Mouse (Mus musculus) midbrain, embryonic 15.5 days (tissue): Measurements from ENCODE around the gene B4galt3. TPM values are rescaled to one million over a fixed set of nuclear protein-coding genes. Genes with fewer than 3 reads are reported as not detected.

Experiments used
- ATAC-seq: fragments of 200-750 bp; cut with Nextera tagmentation; replicated peaks from 2 replicates; pipeline ENCODE4 v1.8.0; 2017; ENCODE audit warnings: moderate TSS enrichment
- H3K27ac ChIP-seq: fragments of 300-500 bp; sonication (generic); 2 replicates; pipeline ENCODE4 v1.5.1; 2015; ENCODE audit warnings: mild to moderate bottlenecking, inconsistent platforms
- H3K27me3 ChIP-seq: fragments of 300-500 bp; sonication (generic); replicated peaks from 2 replicates; pipeline ENCODE4 v1.6.1; 2015; ENCODE audit warnings: inconsistent platforms
- H3K36me3 ChIP-seq: fragments of 300-500 bp; sonication (generic); replicated peaks from 2 replicates; pipeline ENCODE4 v1.6.1; 2015; ENCODE audit warnings: inconsistent platforms
- H3K4me1 ChIP-seq: fragments of 300-500 bp; sonication (generic); 2 replicates; pipeline ENCODE4 v1.6.1; 2015; ENCODE audit warnings: inconsistent platforms
- H3K4me2 ChIP-seq: fragments of 300-500 bp; sonication (generic); 2 replicates; pipeline ENCODE4 v1.6.1; 2015; ENCODE audit warnings: inconsistent platforms, mild to moderate bottlenecking, moderate library complexity
- H3K4me3 ChIP-seq: fragments of 300-500 bp; sonication (generic); 2 replicates; pipeline ENCODE4 v1.5.1; 2015; ENCODE audit warnings: mild to moderate bottlenecking, inconsistent platforms
- H3K9ac ChIP-seq: fragments of 300-500 bp; sonication (generic); 2 replicates; pipeline ENCODE4 v1.6.1; 2015; ENCODE audit warnings: mild to moderate bottlenecking, inconsistent platforms
- H3K9me3 ChIP-seq: fragments of 300-500 bp; sonication (generic); 2 replicates; pipeline ENCODE4 v1.6.1; 2016; ENCODE audit warnings: inconsistent platforms
- WGBS: fragments of 180-500 bp; shearing (Covaris S2); methylation state at CpG from one replicate; pipeline ENCODE4 v1.1.7; 2015; ENCODE audit warnings: mixed read lengths; 5-methylcytosine and 5-hydroxymethylcytosine counted together
- polyA plus RNA-seq: library from polyadenylated mRNA; unstranded; fragments of >200 nt; fragmentation: Nextera tagmentation; extraction: Ambion mirVana; gene quantifications from 2 replicates; pipeline ENCODE4 v1.2.1, GENCODE M21; 2015

Gene B4galt3
- polyA plus RNA-seq, 1 experiment from 2014 or later, result 112 TPM

GRCm38 (mm10) chr1:171256937-171257548, 13.1 kb upstream of the B4galt3 start:
- Histone ChIP-seq H3K36me3 (no peaks in the 10 kb centered on the region), H3K4me3 (no peak overlapping the region), H3K9ac (no peak overlapping the region), H3K4me2 (no peak overlapping the region), H3K27ac (no peak overlapping the region), H3K27me3 (no peaks in the 10 kb centered on the region; the same call in 1 of the 2 replicates), H3K9me3 (no peaks in the 10 kb centered on the region), H3K4me1 (peaks cover 11% of the 10 kb centered on the region; the same call in 1 of the 2 replicates)
- 0 out of 2 replicates have a peak, but pooled peaks have one; percentile 22 for ATAC-seq
- 64% methylated on average over 15 of the region's 15 CpGs for WGBS

GRCm38 (mm10) chr1:171257781-171258180, 12.3 kb upstream of the B4galt3 start:
- Histone ChIP-seq H3K4me3 (no peak overlapping the region), H3K36me3 (no peaks in the 10 kb centered on the region), H3K27me3 (no peaks in the 10 kb centered on the region; the same call in 1 of the 2 replicates), H3K4me1 (peaks cover 11% of the 10 kb centered on the region), H3K9ac (no peak overlapping the region), H3K27ac (no peak overlapping the region), H3K9me3 (no peaks in the 10 kb centered on the region), H3K4me2 (no peak overlapping the region)
- WGBS, result 87% methylated on average over 9 of the region's 9 CpGs
- no peak for ATAC-seq

GRCm38 (mm10) chr1:171258921-171259320, 11.2 kb upstream of the B4galt3 start:
- 80% methylated on average over 17 of the region's 17 CpGs for WGBS
- Histone ChIP-seq H3K27me3 (no peaks in the 10 kb centered on the region; the same call in 1 of the 2 replicates), H3K4me2 (no peak overlapping the region), H3K36me3 (no peaks in the 10 kb centered on the region), H3K27ac (no peak overlapping the region), H3K4me1 (peaks cover 16% of the 10 kb centered on the region), H3K9me3 (no peaks in the 10 kb centered on the region), H3K4me3 (no peak overlapping the region), H3K9ac (no peak overlapping the region)
- ATAC-seq, result no peak

- 96% methylated on average over 3 of the region's 3 CpGs for WGBS
These were observed 9.8 kb upstream of the B4galt3 start for GRCm38 (mm10) chr1:171260316-171260715.

GRCm38 (mm10) chr1:171262594-171263130, 7.5 kb upstream of the B4galt3 start:
- Histone ChIP-seq H3K36me3 (no peaks in the 10 kb centered on the region), H3K4me1 (peaks cover 14% of the 10 kb centered on the region), H3K4me3 (peak overlapping the region; percentile 30), H3K9me3 (no peaks in the 10 kb centered on the region), H3K4me2 (peak overlapping the region; percentile 56), H3K27ac (peak overlapping the region; percentile 83), H3K9ac (peak overlapping the region; percentile 39), H3K27me3 (no peaks in the 10 kb centered on the region; the same call in 1 of the 2 replicates)
- peak; percentile 83 for ATAC-seq
- 4% methylated on average over 8 of the region's 8 CpGs for WGBS

More at GRCm38 (mm10) chr1:171260316-171260715, 9.8 kb upstream of the B4galt3 start:
- Histone ChIP-seq H3K27me3 (no peaks in the 10 kb centered on the region; the same call in 1 of the 2 replicates), H3K4me1 (peaks cover 16% of the 10 kb centered on the region), H3K36me3 (no peaks in the 10 kb centered on the region), H3K4me2 (no peak overlapping the region), H3K27ac (no peak overlapping the region), H3K9me3 (no peaks in the 10 kb centered on the region), H3K4me3 (no peak overlapping the region), H3K9ac (no peak overlapping the region)
- no peak for ATAC-seq

GRCm38 (mm10) chr1:171263185-171263611, 6.9 kb upstream of the B4galt3 start:
- H3K27me3 ChIP-seq, result no peaks in the 10 kb centered on the region
- H3K4me1 ChIP-seq, result peaks cover 14% of the 10 kb centered on the region
- H3K27ac ChIP-seq, result peak overlapping the region; percentile 83
- H3K36me3 ChIP-seq, result no peaks in the 10 kb centered on the region
- H3K4me2 ChIP-seq, result peak overlapping the region; percentile 56
- WGBS, result 0% methylated on average over 1 of the region's 2 CpGs
- H3K4me3 ChIP-seq, result peak overlapping the region; percentile 13; the same call in 1 of the 2 replicates
- H3K9me3 ChIP-seq, result no peaks in the 10 kb centered on the region
- H3K9ac ChIP-seq, result no peak overlapping the region; the same call in 1 of the 2 replicates
- ATAC-seq, result peak; percentile 96

- H3K27ac ChIP-seq, result peak overlapping the region; percentile 83
- 86% methylated on average over 3 of the region's 3 CpGs for WGBS
- ATAC-seq, result peak; percentile 5
These were observed 6.3 kb upstream of the B4galt3 start for GRCm38 (mm10) chr1:171263666-171264461.

GRCm38 (mm10) chr1:171265971-171266744, 4.0 kb upstream of the B4galt3 start:
- no peak for ATAC-seq

More at GRCm38 (mm10) chr1:171263666-171264461, 6.3 kb upstream of the B4galt3 start:
- Histone ChIP-seq H3K4me3 (peak overlapping the region; percentile 13; the same call in 1 of the 2 replicates), H3K4me1 (peaks cover 14% of the 10 kb centered on the region), H3K9me3 (no peaks in the 10 kb centered on the region), H3K9ac (no peak overlapping the region), H3K36me3 (no peaks in the 10 kb centered on the region), H3K4me2 (peak overlapping the region; percentile 56), H3K27me3 (no peaks in the 10 kb centered on the region)

GRCm38 (mm10) chr1:171268341-171268740, 1.8 kb upstream of the B4galt3 start:
- no peaks in the 10 kb centered on the region for H3K27me3 ChIP-seq
- no peak overlapping the region for H3K9ac ChIP-seq
- H3K36me3 ChIP-seq, result peaks cover 9% of the 10 kb centered on the region; the same call in 1 of the 2 replicates
- no peaks in the 10 kb centered on the region for H3K9me3 ChIP-seq
- WGBS, result 65% methylated on average over 1 of the region's 1 CpGs
- ATAC-seq, result no peak
- no peak overlapping the region for H3K27ac ChIP-seq
- peaks cover 31% of the 10 kb centered on the region for H3K4me1 ChIP-seq
- no peak overlapping the region for H3K4me2 ChIP-seq
- H3K4me3 ChIP-seq, result no peak overlapping the region

More at GRCm38 (mm10) chr1:171265971-171266744, 4.0 kb upstream of the B4galt3 start:
- H3K36me3 ChIP-seq, result no peaks in the 10 kb centered on the region
- H3K9me3 ChIP-seq, result no peaks in the 10 kb centered on the region
- H3K9ac ChIP-seq, result no peak overlapping the region
- peaks cover 27% of the 10 kb centered on the region for H3K4me1 ChIP-seq
- H3K27ac ChIP-seq, result no peak overlapping the region
- 83% methylated on average over 4 of the region's 4 CpGs for WGBS
- no peaks in the 10 kb centered on the region for H3K27me3 ChIP-seq
- H3K4me2 ChIP-seq, result no peak overlapping the region
- H3K4me3 ChIP-seq, result no peak overlapping the region

- H3K27ac ChIP-seq, result peak overlapping the region; percentile 54
- H3K4me3 ChIP-seq, result peak overlapping the region; percentile 83
- peak overlapping the region; percentile 95 for H3K4me2 ChIP-seq
- no peaks in the 10 kb centered on the region for H3K9me3 ChIP-seq
- peaks cover 28% of the 10 kb centered on the region for H3K4me1 ChIP-seq
- peak; percentile 82 for ATAC-seq
- H3K36me3 ChIP-seq, result peaks cover 28% of the 10 kb centered on the region
- H3K27me3 ChIP-seq, result no peaks in the 10 kb centered on the region
- 1% methylated on average over 13 of the region's 19 CpGs for WGBS
- H3K9ac ChIP-seq, result peak overlapping the region; percentile 88
These were observed 409 bp downstream of the B4galt3 start for GRCm38 (mm10) chr1:171270573-171270900.

- H3K9me3 ChIP-seq, result no peaks in the 10 kb centered on the region
- H3K27me3 ChIP-seq, result no peaks in the 10 kb centered on the region
- peak overlapping the region; percentile 83 for H3K4me3 ChIP-seq
- H3K9ac ChIP-seq, result peak overlapping the region; percentile 88
- H3K36me3 ChIP-seq, result peaks cover 35% of the 10 kb centered on the region
- 61% methylated on average over 9 of the region's 9 CpGs for WGBS
- H3K27ac ChIP-seq, result no peak overlapping the region
- H3K4me2 ChIP-seq, result peak overlapping the region; percentile 95
- ATAC-seq, result no peak
- peaks cover 28% of the 10 kb centered on the region for H3K4me1 ChIP-seq
These were observed 1.1 kb downstream of the B4galt3 start for GRCm38 (mm10) chr1:171271196-171271595.
